Mouse (Mus musculus) cerebellum, adult (tissue): Measurements from ENCODE around the gene Rbm38.

Experiments
- ATAC-seq: cut with Nextera tagmentation; 2 replicates; pipeline ENCODE4 v1.9.2; 2017; ENCODE audit warnings: mild to moderate bottlenecking, moderate library complexity, mixed read lengths; ENCODE audit not compliant: insufficient number of reproducible peaks, low FRiP score, low TSS enrichment

Gene Rbm38

GRCm38 (mm10) chr2:173034998-173035397 lies 14.7 kb downstream of the Rbm38 start:
- no peak for ATAC-seq

- ATAC-seq = no peak
Observed at GRCm38 (mm10) chr2:173035653-173036052, 15.4 kb downstream of the Rbm38 start.

- no peak for ATAC-seq
Observed at GRCm38 (mm10) chr2:173036055-173036454, 15.8 kb downstream of the Rbm38 start.

- no peak for ATAC-seq
Observed at GRCm38 (mm10) chr2:173036611-173037010, 16.3 kb downstream of the Rbm38 start.

DNA sequence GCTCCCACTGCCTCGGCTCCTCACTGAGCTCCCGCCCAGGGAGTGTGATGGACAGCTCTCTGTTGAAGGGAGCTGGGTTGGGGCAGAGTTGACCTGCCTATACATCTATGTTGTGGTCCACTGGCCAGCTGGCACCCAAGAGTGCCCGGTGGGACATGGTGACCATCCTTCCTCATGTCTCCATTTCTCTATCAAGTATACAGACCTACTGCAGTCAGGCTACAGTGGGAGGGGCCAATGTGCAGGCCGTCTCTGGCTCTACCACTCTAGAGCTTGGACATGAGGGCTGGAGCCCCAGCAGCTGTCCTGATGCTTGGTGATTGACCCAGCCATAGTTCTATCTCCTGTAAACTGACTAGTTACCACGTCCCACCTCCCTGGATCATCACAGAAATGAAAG lies 17.0 kb downstream of the Rbm38 start:
- ATAC-seq = no peak

GRCm38 (mm10) chr2:173037827-173038607 lies 17.7 kb downstream of the Rbm38 start:
- no peak for ATAC-seq

- no peak for ATAC-seq
Observed at GRCm38 (mm10) chr2:173039041-173039440, 18.7 kb downstream of the Rbm38 start.

GRCm38 (mm10) chr2:173040803-173041202 lies 20.5 kb downstream of the Rbm38 start:
- ATAC-seq = no peak

DNA sequence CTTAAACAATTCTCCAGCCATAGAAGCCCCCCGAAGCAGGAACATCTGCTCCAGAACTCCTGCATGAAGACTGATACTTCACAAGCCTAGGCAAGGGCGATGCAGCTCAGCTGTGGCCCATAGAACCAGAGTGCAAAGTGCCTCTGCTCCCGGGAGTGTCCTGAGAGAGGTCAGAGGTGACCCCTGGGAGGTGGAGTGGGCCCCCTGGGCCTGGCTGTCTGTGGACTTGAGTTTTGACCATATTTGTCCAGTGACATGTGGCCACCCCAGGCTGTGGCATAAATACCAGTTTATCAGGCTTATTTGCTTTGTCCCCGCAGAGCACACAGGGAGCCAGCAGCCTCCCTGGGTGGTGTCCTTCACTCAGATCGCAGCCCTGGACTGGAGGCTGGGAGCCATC lies 20.9 kb downstream of the Rbm38 start:
- no peak for ATAC-seq

GRCm38 (mm10) chr2:173041893-173042292 lies 21.6 kb downstream of the Rbm38 start:
- no peak for ATAC-seq

DNA sequence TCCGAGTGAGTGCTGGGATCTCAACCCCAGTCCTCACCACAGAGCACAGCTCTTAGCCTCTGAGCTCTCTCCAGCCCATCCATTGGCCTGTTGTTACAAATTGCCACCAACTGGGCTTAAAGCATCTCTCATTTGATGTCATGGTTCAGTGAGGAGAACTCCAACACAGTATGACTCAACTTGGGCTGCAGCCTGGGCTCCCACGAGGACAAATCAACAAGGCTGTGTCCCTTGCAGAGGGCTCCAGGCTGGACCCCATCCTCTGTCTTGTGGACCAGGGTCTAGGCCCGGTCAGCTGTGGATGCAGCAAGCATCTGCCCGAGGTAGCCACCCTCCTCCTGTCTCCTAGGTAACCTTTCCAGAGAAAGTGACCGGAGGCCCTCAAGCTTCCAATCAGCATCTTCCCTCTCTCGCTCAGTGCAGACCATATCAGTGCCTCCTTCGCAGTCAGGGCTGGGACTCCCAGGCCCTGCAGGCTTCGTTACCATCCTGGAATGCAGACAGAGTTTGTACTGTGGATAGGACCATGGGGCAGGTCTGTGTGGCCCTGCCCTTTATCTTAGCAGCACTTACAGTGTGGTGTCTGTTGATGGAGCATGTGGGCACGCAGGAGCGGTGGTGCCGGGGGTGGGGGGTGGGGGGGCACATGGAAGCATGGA lies 22.3 kb downstream of the Rbm38 start:
- ATAC-seq = no peak

GRCm38 (mm10) chr2:173044198-173044970 lies 24.1 kb downstream of the Rbm38 start:
- no peak for ATAC-seq

- no peak for ATAC-seq
Observed at GRCm38 (mm10) chr2:173046582-173047297, 26.4 kb downstream of the Rbm38 start.

- ATAC-seq = no peak
Observed at GRCm38 (mm10) chr2:173047471-173047870, 27.2 kb downstream of the Rbm38 start.

DNA sequence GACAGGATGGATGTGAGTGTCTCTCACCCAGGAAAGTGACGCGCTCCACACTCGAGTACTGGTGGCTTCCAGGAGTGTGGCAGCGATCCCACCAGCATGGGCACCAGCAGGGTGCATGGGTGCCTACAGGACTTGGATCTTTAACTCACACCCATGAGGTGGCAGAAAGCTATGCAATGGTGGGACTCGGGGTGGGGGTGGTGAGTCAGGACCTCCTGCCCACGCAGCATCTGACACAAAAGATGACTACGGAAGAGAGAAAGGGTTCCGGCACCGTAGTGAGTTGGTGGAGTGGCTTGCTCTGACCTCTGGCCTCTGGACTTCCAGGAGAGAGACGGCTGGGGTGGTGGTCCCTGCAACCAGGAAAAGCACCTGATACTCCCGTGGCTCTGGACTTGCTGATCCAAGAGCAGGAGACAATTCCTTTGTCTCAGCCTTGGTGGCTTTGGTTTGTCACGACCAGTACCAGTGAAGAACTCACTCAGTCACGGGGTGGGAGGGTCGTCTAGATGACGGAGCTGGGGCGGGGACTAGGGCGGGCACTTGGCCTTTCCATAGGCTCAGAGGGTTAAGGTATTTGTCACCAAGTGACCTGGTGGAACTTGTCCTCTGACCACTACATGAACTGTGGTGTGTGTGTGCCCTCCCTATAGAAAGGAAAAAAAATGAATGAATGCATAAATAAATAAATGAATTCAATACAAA lies 27.9 kb downstream of the Rbm38 start:
- ATAC-seq = no peak

DNA sequence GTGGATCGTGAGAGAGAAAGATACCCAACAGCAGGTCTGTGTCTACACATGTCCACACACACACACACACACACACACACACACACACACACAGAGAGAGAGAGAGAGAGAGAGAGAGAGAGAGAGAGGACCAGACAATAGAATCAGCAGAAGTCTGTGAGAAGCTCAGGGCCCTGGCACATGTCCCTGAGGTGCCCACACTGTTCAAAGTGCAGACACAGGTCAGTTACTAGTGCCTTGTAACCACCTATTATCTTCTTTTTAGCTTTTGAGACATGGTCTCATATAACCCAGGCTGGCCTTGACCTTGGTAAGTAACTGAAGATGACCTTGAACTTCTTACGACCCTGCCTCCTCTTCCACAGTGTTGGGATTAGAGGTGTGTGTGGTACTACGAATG lies 28.9 kb downstream of the Rbm38 start:
- no peak for ATAC-seq

DNA sequence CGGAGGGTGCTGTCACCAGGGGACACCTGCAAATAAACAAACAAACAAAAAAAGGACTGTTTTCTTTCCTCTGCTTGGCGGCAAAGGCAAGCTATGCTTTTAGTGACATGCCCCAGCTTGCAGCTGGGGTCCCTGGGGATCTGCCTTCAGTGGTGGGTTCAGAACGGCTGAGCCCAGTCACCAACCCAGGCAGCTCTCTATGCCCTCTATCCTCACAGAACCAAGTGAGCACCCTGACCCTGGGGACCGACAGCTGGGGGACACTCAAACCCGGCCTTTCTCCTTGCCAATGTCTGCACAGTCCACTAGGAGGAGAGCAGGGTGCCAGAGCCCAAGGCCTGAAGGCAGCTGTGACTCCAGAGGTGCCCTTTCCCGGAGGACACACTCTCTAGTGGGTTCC lies 29.5 kb downstream of the Rbm38 start:
- ATAC-seq = no peak

GRCm38 (mm10) chr2:173050604-173051382 lies 30.5 kb downstream of the Rbm38 start:
- no peak for ATAC-seq

DNA sequence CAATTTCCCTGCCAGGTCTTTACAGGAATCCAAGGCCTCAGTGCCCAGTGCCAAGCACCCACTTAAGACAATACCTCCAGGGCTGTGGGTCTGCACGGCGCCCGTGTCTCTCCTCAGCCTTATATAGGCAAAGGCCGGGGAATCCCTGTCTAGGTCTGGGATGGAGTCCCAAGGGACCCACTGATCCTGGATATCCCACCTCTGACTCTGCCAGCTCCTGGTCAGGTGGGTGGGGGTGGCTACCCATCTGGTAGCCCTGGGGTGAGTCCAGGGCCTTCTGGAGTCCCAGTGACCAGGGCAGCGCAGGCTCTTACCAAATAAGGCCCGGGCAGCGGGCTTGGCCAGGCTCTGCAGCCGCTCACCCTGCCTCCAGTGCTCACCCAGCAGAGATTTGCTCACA lies 32.6 kb downstream of the Rbm38 start:
- no peak for ATAC-seq
